Mouse (Mus musculus) embryonic facial prominence, embryonic 13.5 days (tissue): Measurements from ENCODE around the gene Anp32e. TPM values are rescaled to one million over a fixed set of nuclear protein-coding genes. Genes with fewer than 3 reads are reported as not detected.

Experiments
- ATAC-seq: fragments of 200-750 bp; cut with Nextera tagmentation; 2 replicates; pipeline ENCODE4 v1.8.0; 2017; ENCODE audit warnings: low read depth; ENCODE audit not compliant: insufficient number of reproducible peaks, insufficient read depth, low FRiP score, low TSS enrichment
- H3K27ac ChIP-seq: fragments of 300-500 bp; sonication (generic); 2 replicates; pipeline ENCODE4 v1.5.1; 2015; ENCODE audit warnings: moderate library complexity, mild to moderate bottlenecking, inconsistent platforms
- H3K27me3 ChIP-seq: fragments of 300-500 bp; sonication (generic); 2 replicates; pipeline ENCODE4 v1.6.1; 2015; ENCODE audit warnings: mild to moderate bottlenecking, inconsistent platforms
- H3K36me3 ChIP-seq: fragments of 300-500 bp; sonication (generic); 2 replicates; pipeline ENCODE4 v1.6.1; 2015; ENCODE audit warnings: mild to moderate bottlenecking, inconsistent platforms
- H3K4me1 ChIP-seq: fragments of 300-500 bp; sonication (generic); 2 replicates; pipeline ENCODE4 v1.6.1; 2015; ENCODE audit warnings: inconsistent platforms
- H3K4me2 ChIP-seq: fragments of 300-500 bp; sonication (generic); 2 replicates; pipeline ENCODE4 v1.6.1; 2015; ENCODE audit warnings: moderate library complexity, mild to moderate bottlenecking, inconsistent platforms
- H3K4me3 ChIP-seq: fragments of 300-500 bp; sonication (generic); 2 replicates; pipeline ENCODE4 v1.5.1; 2015; ENCODE audit warnings: mild to moderate bottlenecking, inconsistent platforms
- H3K9ac ChIP-seq: fragments of 300-500 bp; sonication (generic); 2 replicates; pipeline ENCODE4 v1.6.1; 2015; ENCODE audit warnings: mild to moderate bottlenecking, inconsistent platforms
- H3K9me3 ChIP-seq: fragments of 300-500 bp; sonication (generic); 2 replicates; pipeline ENCODE4 v1.6.1; 2016; ENCODE audit warnings: inconsistent platforms
- WGBS: fragments of 180-500 bp; shearing (Covaris S2); methylation state at CpG from one replicate; pipeline ENCODE4 v1.1.7; 2015; ENCODE audit warnings: mixed read lengths; 5-methylcytosine and 5-hydroxymethylcytosine counted together
- polyA plus RNA-seq: library from polyadenylated mRNA; unstranded; fragments of >200 nt; fragmentation: Nextera tagmentation; extraction: Ambion mirVana; gene quantifications from 2 replicates; pipeline ENCODE4 v1.2.1, GENCODE M21; 2015

The Anp32e gene
- polyA plus RNA-seq, 1 experiment from 2014 or later = 251 TPM

DNA sequence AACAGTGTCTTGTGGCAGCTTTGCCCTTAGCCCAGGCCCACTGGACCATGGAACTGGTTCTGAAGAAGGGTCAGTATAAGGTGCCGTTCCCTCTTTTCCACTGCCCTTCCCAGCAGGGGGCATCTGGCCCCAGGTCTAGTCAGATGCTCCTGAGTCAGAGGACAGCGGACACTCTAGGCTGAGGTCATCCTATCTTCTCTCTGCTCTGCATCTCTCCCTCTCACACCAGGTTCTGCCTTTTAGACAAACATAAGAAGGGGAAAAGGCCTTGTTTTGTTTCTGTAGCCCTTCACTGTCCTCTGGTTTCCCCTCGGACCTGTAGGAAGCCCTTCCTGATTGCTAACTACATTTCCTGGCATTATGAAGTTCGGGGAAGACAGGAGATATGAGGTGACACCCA is 64.8 kb downstream of the Anp32e start:
- Histone ChIP-seq H3K27ac (peak overlapping the region; percentile 99), H3K27me3 (no peaks in the 10 kb centered on the region)
- WGBS = 29% methylated on average over 4 of the region's 4 CpGs

DNA sequence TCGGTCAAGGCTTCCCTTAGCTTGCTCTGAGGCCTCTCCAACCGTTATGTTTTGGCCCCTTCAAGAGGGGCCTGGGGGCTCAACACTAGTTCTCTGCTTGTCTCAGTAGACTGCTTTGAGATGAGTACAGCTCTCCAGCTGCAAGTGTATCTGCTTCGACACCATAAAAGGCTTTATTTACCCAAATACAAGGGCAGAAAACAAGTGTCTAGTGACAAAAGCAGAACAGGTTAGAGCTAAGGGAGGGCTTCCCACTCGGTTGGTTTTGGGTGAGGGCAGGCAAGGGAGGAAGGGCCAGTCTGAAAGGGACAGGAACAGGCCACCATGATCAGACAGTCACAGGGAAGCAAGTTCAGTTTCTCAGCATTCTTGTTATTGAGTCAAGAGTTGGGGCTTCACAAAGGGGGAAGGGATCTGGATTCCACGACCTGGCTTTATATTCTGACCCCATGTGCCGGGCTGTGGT is 65.4 kb downstream of the Anp32e start:
- peaks cover 44% of the 10 kb centered on the region for H3K4me1 ChIP-seq
- H3K27me3 ChIP-seq = no peaks in the 10 kb centered on the region
- peak overlapping the region; percentile 80 for H3K4me2 ChIP-seq

More for the DNA sequence above, 64.8 kb downstream of the Anp32e start:
- peaks cover 41% of the 10 kb centered on the region for H3K36me3 ChIP-seq
- peak overlapping the region; percentile 80 for H3K4me3 ChIP-seq
- peak overlapping the region; percentile 80 for H3K4me2 ChIP-seq
- H3K9me3 ChIP-seq = no peaks in the 10 kb centered on the region
- peak overlapping the region; percentile 96 for H3K9ac ChIP-seq
- ATAC-seq = no peak
- H3K4me1 ChIP-seq = peaks cover 49% of the 10 kb centered on the region

DNA sequence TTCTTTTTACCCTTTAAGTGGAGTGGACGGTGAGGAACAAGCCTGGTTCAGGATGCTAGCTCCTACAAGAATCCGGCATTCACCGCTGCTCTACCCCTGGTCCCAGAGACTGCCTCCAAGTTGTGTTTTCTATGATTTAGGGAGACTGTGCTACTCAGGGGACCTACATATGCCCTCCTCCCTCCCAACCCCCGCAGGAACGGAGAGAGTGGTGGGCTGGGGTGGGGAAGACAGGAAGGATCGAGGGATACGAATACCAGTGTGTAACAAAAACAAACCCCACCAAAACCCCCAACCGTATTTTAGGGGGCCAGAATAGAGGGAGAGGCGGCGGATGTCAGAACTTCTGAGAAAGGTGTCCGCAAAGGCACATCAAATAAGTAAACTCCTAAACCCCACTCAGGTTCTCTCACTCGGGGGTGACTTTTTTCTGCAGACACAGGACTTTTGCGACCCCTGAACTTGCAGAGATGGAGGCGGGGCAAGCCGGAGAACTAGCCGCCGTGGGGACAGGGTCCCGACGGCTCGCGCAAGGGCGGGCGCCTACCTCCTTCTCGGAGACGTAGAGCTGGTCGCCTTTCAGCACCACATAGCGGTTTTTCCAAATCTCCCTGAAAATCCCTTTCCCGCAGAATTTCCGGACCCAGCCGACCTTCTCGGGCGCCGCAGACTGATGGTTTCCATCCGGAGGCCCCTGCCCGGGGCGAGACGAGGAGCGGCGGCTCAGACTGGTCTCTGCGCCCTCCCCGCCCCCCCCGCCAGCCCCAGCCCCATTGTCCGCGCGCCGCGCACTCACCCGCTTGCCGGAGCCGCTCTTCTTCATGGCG is 66.1 kb downstream of the Anp32e start:
- H3K27me3 ChIP-seq = no peaks in the 10 kb centered on the region
- peak overlapping the region; percentile 96 for H3K9ac ChIP-seq
- no peaks in the 10 kb centered on the region for H3K9me3 ChIP-seq
- H3K27ac ChIP-seq = peak overlapping the region; percentile 99
- H3K4me2 ChIP-seq = peak overlapping the region; percentile 80
- peaks cover 36% of the 10 kb centered on the region for H3K36me3 ChIP-seq
- H3K4me3 ChIP-seq = peak overlapping the region; percentile 80
- peaks cover 44% of the 10 kb centered on the region for H3K4me1 ChIP-seq
- no peak for ATAC-seq
- under 1% methylated on average over 50 of the region's 51 CpGs for WGBS

More for the DNA sequence above, 65.4 kb downstream of the Anp32e start:
- 6% methylated on average over 6 of the region's 6 CpGs for WGBS
- H3K27ac ChIP-seq = peak overlapping the region; percentile 99
- peak overlapping the region; percentile 96 for H3K9ac ChIP-seq
- ATAC-seq = no peak
- H3K9me3 ChIP-seq = no peaks in the 10 kb centered on the region
- peak overlapping the region; percentile 80 for H3K4me3 ChIP-seq
- peaks cover 36% of the 10 kb centered on the region for H3K36me3 ChIP-seq

DNA sequence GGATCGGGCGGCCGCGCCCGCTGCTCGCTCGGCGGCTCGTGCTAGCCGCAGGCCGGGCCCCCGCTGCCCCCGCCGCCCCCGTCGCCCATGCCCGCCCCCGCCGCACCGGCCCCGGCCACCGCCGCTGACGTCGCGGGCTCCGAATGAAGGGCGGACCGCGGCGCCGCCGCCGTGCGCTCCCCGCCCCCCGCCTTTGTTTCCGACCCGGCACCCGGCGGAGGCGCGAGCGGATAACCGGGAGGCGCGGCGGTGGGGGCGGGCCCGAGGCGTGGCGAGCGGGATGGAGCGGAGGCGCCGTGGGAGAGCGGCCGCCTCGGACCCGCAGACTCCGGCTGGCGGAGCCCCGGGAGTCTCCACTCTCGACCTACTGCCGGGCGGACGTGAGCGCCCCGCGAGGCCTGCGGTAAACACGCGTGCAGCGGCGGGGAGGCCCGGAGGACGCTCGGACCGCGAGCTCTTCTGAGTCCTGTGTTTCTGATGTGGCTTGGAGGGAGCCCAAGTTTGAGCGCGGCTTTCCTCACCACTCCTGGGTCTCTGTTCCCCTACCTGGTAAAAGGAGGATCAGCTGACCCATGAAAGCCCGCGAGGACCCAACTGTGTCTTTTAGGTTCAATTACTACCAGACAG is 66.9 kb downstream of the Anp32e start, which contains the start of gene Plekho1:
Plekho1 (minus strand) TSS at position 200 of the 627 bp plus-strand sequence.
- peak within 1 kb of the TSS; percentile 80 for H3K4me2 ChIP-seq
- peak within 1 kb of the TSS; percentile 80 for H3K4me3 ChIP-seq
- H3K27ac ChIP-seq = peak within 1 kb of the TSS; percentile 99
- no peaks in the 10 kb centered on the region for H3K27me3 ChIP-seq
- no peaks in the 10 kb centered on the region for H3K9me3 ChIP-seq
- H3K4me1 ChIP-seq = peaks cover 51% of the 10 kb centered on the region
- peak within 1 kb of the TSS; percentile 96 for H3K9ac ChIP-seq
- ATAC-seq = peak; percentile 64; the same call in 1 of the 2 replicates
- under 1% methylated on average over 81 of the region's 84 CpGs for WGBS
- H3K36me3 ChIP-seq = peaks cover 28% of the 10 kb centered on the region

DNA sequence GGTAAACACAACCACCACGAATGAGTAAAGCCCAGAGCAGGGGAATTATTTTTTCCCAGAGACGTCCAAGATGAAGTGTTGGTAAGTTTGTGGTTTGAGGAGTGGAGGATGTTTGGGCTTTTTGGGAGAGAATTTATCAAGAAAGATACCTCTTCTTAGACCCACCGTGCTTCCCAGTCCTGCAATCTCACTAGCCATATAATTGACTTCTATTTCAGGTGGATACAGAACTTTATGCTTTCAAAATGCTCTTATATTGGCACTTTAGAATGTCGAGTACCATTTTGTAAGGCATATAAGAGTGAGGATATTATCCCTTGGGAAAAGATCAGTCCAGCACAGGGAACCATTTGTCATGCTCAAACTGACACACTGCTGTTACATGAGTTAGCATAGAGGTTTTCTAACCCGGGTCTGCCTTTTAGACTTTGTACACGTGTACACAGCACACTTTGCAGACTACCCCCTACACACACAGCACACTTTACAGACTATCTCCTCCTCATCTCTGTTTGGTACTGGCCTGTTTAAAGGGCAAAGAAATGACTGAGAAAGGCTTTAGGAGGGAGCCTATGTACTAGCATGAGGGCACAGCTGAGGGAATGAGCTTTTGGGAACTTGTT is 67.5 kb downstream of the Anp32e start:
- H3K4me2 ChIP-seq = peak overlapping the region; percentile 80
- peaks cover 52% of the 10 kb centered on the region for H3K4me1 ChIP-seq
- peak overlapping the region; percentile 80 for H3K4me3 ChIP-seq
- H3K27ac ChIP-seq = peak overlapping the region; percentile 99
- no peak for ATAC-seq
- H3K9ac ChIP-seq = peak overlapping the region; percentile 96
- 10% methylated on average over 6 of the region's 6 CpGs for WGBS
- no peaks in the 10 kb centered on the region for H3K27me3 ChIP-seq
- peaks cover 22% of the 10 kb centered on the region for H3K36me3 ChIP-seq
- no peaks in the 10 kb centered on the region for H3K9me3 ChIP-seq

Other genes with a start within 250 kb of the Anp32e start
- gene Adamtsl4, start 241.3 kb upstream of the Anp32e start, polyA plus RNA-seq = 1.7 and 1.9 TPM in 2 replicates
- gene Ecm1, start 189.7 kb upstream of the Anp32e start, polyA plus RNA-seq = 5.9 and 6.6 TPM in 2 replicates
- 47.3 and 47.9 TPM in 2 replicates for gene Tars2, start 169.0 kb upstream of the Anp32e start, polyA plus RNA-seq
- gene Rprd2, start 110.4 kb upstream of the Anp32e start, polyA plus RNA-seq = 25.4 and 28.3 TPM in 2 replicates
- 52.6 and 60.9 TPM in 2 replicates for gene Prpf3, start 73.4 kb upstream of the Anp32e start, polyA plus RNA-seq
- gene Mrps21, start 57.7 kb upstream of the Anp32e start, polyA plus RNA-seq = 295 and 350 TPM in 2 replicates
- gene Ciart, start 47.0 kb upstream of the Anp32e start, polyA plus RNA-seq = 7.0 and 7.8 TPM in 2 replicates
- gene BC028528, start 37.2 kb upstream of the Anp32e start, polyA plus RNA-seq = 17.9 and 18.6 TPM in 2 replicates
- gene Aph1a, start 35.3 kb upstream of the Anp32e start, polyA plus RNA-seq = 29.6 and 32.3 TPM in 2 replicates
- gene Car14, start 24.6 kb upstream of the Anp32e start, polyA plus RNA-seq = 14.5 and 16.6 TPM in 2 replicates
- gene Plekho1, start 66.8 kb downstream of the Anp32e start, polyA plus RNA-seq = 41.2 and 47.7 TPM in 2 replicates
- gene Vps45, start 129.2 kb downstream of the Anp32e start, polyA plus RNA-seq = 41.1 and 55.4 TPM in 2 replicates
- gene Otud7b, start 175.3 kb downstream of the Anp32e start, polyA plus RNA-seq = 20.8 and 23.8 TPM in 2 replicates
- 37.3 and 38.2 TPM in 2 replicates for gene Mtmr11, start 232.8 kb downstream of the Anp32e start, polyA plus RNA-seq
- 163 and 184 TPM in 2 replicates for gene Sf3b4, start 243.1 kb downstream of the Anp32e start, polyA plus RNA-seq